ENCODE assay signal across 31 mouse cellular contexts in genomic region chr16:45331236-45331635, GRCm38 (mm10).
A peak's percentile ranks its signal among the peaks of the same experiment; 100 is the strongest.
DNase-seq lines count a peak whose midpoint lies in the region; ATAC-seq and TF ChIP-seq lines count a peak whose summit lies in the region.
"Had no signal": no experiment of that assay in that cellular context is flagged by ENCODE, and none has a peak within 500 bp of the region (broad histone marks: within the 10 kb centered on the region; RNA-seq: fewer than 3 reads in every experiment).

No protein-coding gene starts in this region.

- H3K36me3 ChIP-seq in heart, embryonic 11.5 days (ENCODE audit: control insufficient read depth, insufficient read depth, low read length): no peaks in the 10 kb centered on the region
- no peaks in the 10 kb centered on the region for H3K36me3 ChIP-seq in heart, embryonic 15.5 days
- H3K36me3 ChIP-seq in kidney, postnatal 0 days (ENCODE audit: insufficient read depth, low read length): no peaks in the 10 kb centered on the region
- H3K36me3 ChIP-seq: embryonic facial prominence, embryonic 15.5 days; heart, embryonic 13.5 days; hindbrain, embryonic 10.5 days; intestine, embryonic 15.5 days; kidney, embryonic 15.5 days; liver, embryonic 12.5 days; midbrain, embryonic 13.5 days; neural tube, embryonic 13.5 days had no signal

- no peaks in the 10 kb centered on the region for H3K27me3 ChIP-seq in heart, embryonic 11.5 days (ENCODE audit: control insufficient read depth, insufficient read depth, low read length)
- no peaks in the 10 kb centered on the region for H3K27me3 ChIP-seq in heart, embryonic 15.5 days
- no peaks in the 10 kb centered on the region for H3K27me3 ChIP-seq in kidney, postnatal 0 days (ENCODE audit: insufficient read depth, low read length)
- H3K27me3 ChIP-seq: embryonic facial prominence, embryonic 15.5 days; forebrain, embryonic 13.5 days; heart, embryonic 13.5 days; intestine, embryonic 15.5 days; kidney, embryonic 15.5 days; liver, embryonic 12.5 days; midbrain, embryonic 13.5 days; neural tube, embryonic 13.5 days had no signal

- WGBS in heart, embryonic 11.5 days (ENCODE audit: insufficient replicate concordance): 84% methylated on average over 3 of the region's 3 CpGs
- WGBS in heart, embryonic 15.5 days: 77% methylated on average over 3 of the region's 3 CpGs
- 65% methylated on average over 3 of the region's 3 CpGs for WGBS in kidney, postnatal 0 days

- H3K4me1 ChIP-seq in heart, embryonic 11.5 days (ENCODE audit: control insufficient read depth, insufficient read depth, low read length): no peaks in the 10 kb centered on the region
- H3K4me1 ChIP-seq in heart, embryonic 15.5 days (replicated peaks): peaks cover 5% of the 10 kb centered on the region; the same call in 1 of the 2 replicates
- H3K4me1 ChIP-seq in kidney, postnatal 0 days (replicated peaks; ENCODE audit: insufficient read depth, low read length): 0 out of 2 replicates have a peak, but pooled peaks cover 4% of the 10 kb centered on the region
- H3K4me1 ChIP-seq: forebrain, embryonic 13.5 days; hindbrain, embryonic 10.5 days; intestine, embryonic 15.5 days; liver, embryonic 12.5 days; neural tube, embryonic 13.5 days had no signal

- ATAC-seq in heart, embryonic 11.5 days (replicated peaks; ENCODE audit: insufficient number of reproducible peaks, low FRiP score, low TSS enrichment): no peak
- no peak for ATAC-seq in heart, embryonic 15.5 days (replicated peaks; ENCODE audit: insufficient number of reproducible peaks, insufficient read depth, low FRiP score, low read depth)
- ATAC-seq in kidney, postnatal 0 days (replicated peaks; ENCODE audit: low FRiP score, low read depth): no peak
- ATAC-seq: forebrain, embryonic 13.5 days; hindbrain, postnatal 0 days; intestine, embryonic 15.5 days; liver, embryonic 12.5 days; lung, postnatal 0 days; midbrain, embryonic 13.5 days had no signal

- peak; percentile 92 for DNase-seq in heart, adult 11 months
- no peak for DNase-seq in heart, postnatal 4 days
- DNase-seq in kidney, postnatal 0 days (ENCODE audit: low spot score): peak; percentile 31
- no peak for DNase-seq in kidney, postnatal 36 days
- DNase-seq in fibroblast of lung, adult 2 months (ENCODE audit: low read depth): peak; percentile 46
- DNase-seq in urinary bladder, postnatal 4 days (ENCODE audit: low spot score in 2 of 2): no peak
- DNase-seq: adrenal gland, postnatal 14 days; cerebellum, adult 11-12 months; cerebellum, adult 9-11 months; gastrocnemius, postnatal 25 days; layer of hippocampus, postnatal 36 days; left cerebral cortex, postnatal 4 days; lung, adult 18-20 months; right cerebral cortex, postnatal 4 days; thymus, adult 2 months; thymus, postnatal 36 days had no signal

- H3K9me3 ChIP-seq in heart, embryonic 11.5 days (replicated peaks; ENCODE audit: control insufficient read depth, low read length): no peaks in the 10 kb centered on the region
- H3K9me3 ChIP-seq in heart, embryonic 15.5 days (replicated peaks): no peaks in the 10 kb centered on the region
- H3K9me3 ChIP-seq in kidney, postnatal 0 days (replicated peaks; ENCODE audit: low read length): no peaks in the 10 kb centered on the region
- H3K9me3 ChIP-seq: embryonic facial prominence, embryonic 15.5 days; forebrain, embryonic 13.5 days; heart, embryonic 13.5 days; hindbrain, embryonic 10.5 days; intestine, embryonic 15.5 days; kidney, embryonic 15.5 days; liver, embryonic 12.5 days; midbrain, embryonic 13.5 days; neural tube, embryonic 13.5 days had no signal

- no peak overlapping the region for H3K4me2 ChIP-seq in heart, embryonic 11.5 days
- H3K4me2 ChIP-seq in heart, embryonic 15.5 days: no peak overlapping the region
- H3K4me2 ChIP-seq in kidney, postnatal 0 days (ENCODE audit: low read length): no peak overlapping the region
- H3K4me2 ChIP-seq: embryonic facial prominence, embryonic 15.5 days; forebrain, embryonic 13.5 days; heart, embryonic 13.5 days; intestine, embryonic 15.5 days; kidney, embryonic 15.5 days; liver, embryonic 12.5 days; midbrain, embryonic 13.5 days; neural tube, embryonic 13.5 days had no signal

- H3K27ac ChIP-seq in heart, embryonic 11.5 days (ENCODE audit: low read depth, low read length): no peak overlapping the region
- H3K27ac ChIP-seq in heart, embryonic 15.5 days: peak overlapping the region; percentile 33
- H3K27ac ChIP-seq in kidney, postnatal 0 days: 0 out of 2 replicates have a peak overlapping the region, but pooled peaks have one; percentile 52
- H3K27ac ChIP-seq: embryonic facial prominence, embryonic 15.5 days; forebrain, embryonic 13.5 days; heart, embryonic 13.5 days; hindbrain, embryonic 10.5 days; hindbrain, postnatal 0 days; intestine, embryonic 15.5 days; kidney, embryonic 15.5 days; liver, embryonic 12.5 days; macrophage; midbrain, embryonic 13.5 days; neural tube, embryonic 13.5 days; stomach, postnatal 0 days had no signal

- no peak overlapping the region for H3K4me3 ChIP-seq in heart, embryonic 11.5 days (ENCODE audit: low read depth, low read length)
- H3K4me3 ChIP-seq in heart, embryonic 15.5 days: no peak overlapping the region
- H3K4me3 ChIP-seq in kidney, postnatal 0 days (replicated peaks; ENCODE audit: low read depth, low read length): no peak overlapping the region
- H3K4me3 ChIP-seq: embryonic facial prominence, embryonic 15.5 days; forebrain, embryonic 13.5 days; heart, embryonic 13.5 days; hindbrain, embryonic 10.5 days; intestine, embryonic 15.5 days; kidney, embryonic 15.5 days; liver, embryonic 12.5 days; midbrain, embryonic 13.5 days; neural tube, embryonic 13.5 days had no signal

- H3K9ac ChIP-seq in heart, embryonic 11.5 days (ENCODE audit: low read depth, low read length): no peak overlapping the region
- no peak overlapping the region for H3K9ac ChIP-seq in heart, embryonic 15.5 days
- H3K9ac ChIP-seq in kidney, postnatal 0 days (ENCODE audit: low read depth, low read length): no peak overlapping the region
- H3K9ac ChIP-seq: embryonic facial prominence, embryonic 15.5 days; forebrain, embryonic 13.5 days; heart, embryonic 13.5 days; intestine, embryonic 15.5 days; kidney, embryonic 15.5 days; liver, embryonic 12.5 days; midbrain, embryonic 13.5 days; neural tube, embryonic 13.5 days had no signal

- no peak for TF ChIP-seq CTCF in kidney, postnatal 0 days (IDR thresholded peaks at IDR 0.05; ENCODE audit: low read depth)

Comparison
In these comparisons a context has a peak if more than half of its experiments do, and no peak if none do; other contexts are left out.
1. DNase-seq: peak in heart, adult 11 months (single experiment), kidney, postnatal 0 days (single experiment) and fibroblast of lung, adult 2 months (single experiment); none in heart, postnatal 4 days (single experiment), kidney, postnatal 36 days (0 of 2) and urinary bladder, postnatal 4 days (0 of 2).